Mouse (Mus musculus) large intestine, adult 2 months (tissue): ENCODE data around the gene Plod1. TPM values are rescaled to one million over a fixed set of nuclear protein-coding genes. Genes with fewer than 3 reads are reported as not detected.

Source experiments
- DNase-seq: peaks from one replicate; pipeline ENCODE4 v3.0.0-alpha.2; 2012; ENCODE audit warnings: low read depth, low spot score
- WGBS: fragments of 180-500 bp; shearing (Covaris S2); methylation state at CpG from one replicate; pipeline ENCODE4 v1.1.7; 2018; 5-methylcytosine and 5-hydroxymethylcytosine counted together
- polyA plus RNA-seq: library from polyadenylated mRNA; depleted of rRNA; stranded (reverse); fragments of >200 nt; gene quantifications from 2 replicates; pipeline ENCODE4 v1.2.3, GENCODE M21; 2012; rRNA removed

The Plod1 gene
- 15.5 and 18.3 TPM in 2 replicates for polyA plus RNA-seq

- WGBS, result under 1% methylated on average over 51 of the region's 51 CpGs
- DNase-seq, result no peak
Observed at GRCm38 (mm10) chr4:147936331-147936954, at the start of gene Plod1. Plod1 (minus strand) TSS chr4:147936767.

- 25% methylated on average over 20 of the region's 20 CpGs for WGBS
- no peak for DNase-seq
Observed at GRCm38 (mm10) chr4:147985205-147986132, 48.9 kb upstream of the Plod1 start, which contains the start of gene Nppb. Nppb (plus strand) TSS chr4:147985788.

GRCm38 (mm10) chr4:147979441-147979860, 42.9 kb upstream of the Plod1 start:
- DNase-seq, result no peak
- WGBS, result 69% methylated on average over 7 of the region's 7 CpGs

GRCm38 (mm10) chr4:147978391-147978790, 41.8 kb upstream of the Plod1 start:
- 88% methylated on average over 6 of the region's 6 CpGs for WGBS
- no peak for DNase-seq

- no peak for DNase-seq
- 70% methylated on average over 4 of the region's 4 CpGs for WGBS
Observed at GRCm38 (mm10) chr4:147977726-147978125, 41.2 kb upstream of the Plod1 start.

GRCm38 (mm10) chr4:147976237-147976636, 39.7 kb upstream of the Plod1 start:
- 73% methylated on average over 3 of the region's 3 CpGs for WGBS
- DNase-seq, result no peak

- no peak for DNase-seq
- 46% methylated on average over 9 of the region's 9 CpGs for WGBS
Observed at GRCm38 (mm10) chr4:147969337-147969736, 32.8 kb upstream of the Plod1 start.

GRCm38 (mm10) chr4:147968816-147969215, 32.2 kb upstream of the Plod1 start:
- WGBS, result 78% methylated on average over 2 of the region's 2 CpGs

GRCm38 (mm10) chr4:147965712-147966111, 29.1 kb upstream of the Plod1 start:
- DNase-seq, result no peak
- WGBS, result 63% methylated on average over 7 of the region's 7 CpGs

More at GRCm38 (mm10) chr4:147968816-147969215, 32.2 kb upstream of the Plod1 start:
- DNase-seq, result no peak

GRCm38 (mm10) chr4:147963623-147964022, 27.1 kb upstream of the Plod1 start:
- WGBS, result 87% methylated on average over 15 of the region's 15 CpGs
- DNase-seq, result no peak

GRCm38 (mm10) chr4:147962781-147963180, 26.2 kb upstream of the Plod1 start:
- 47% methylated on average over 6 of the region's 6 CpGs for WGBS
- no peak for DNase-seq

GRCm38 (mm10) chr4:147959881-147960831, 23.6 kb upstream of the Plod1 start:
- 36% methylated on average over 6 of the region's 6 CpGs for WGBS
- DNase-seq, result no peak

GRCm38 (mm10) chr4:147957141-147957540, 20.6 kb upstream of the Plod1 start:
- 45% methylated on average over 11 of the region's 11 CpGs for WGBS
- no peak for DNase-seq

GRCm38 (mm10) chr4:147953590-147953989, 17.0 kb upstream of the Plod1 start:
- DNase-seq, result no peak
- 3% methylated on average over 4 of the region's 4 CpGs for WGBS

GRCm38 (mm10) chr4:147947511-147947910, 10.9 kb upstream of the Plod1 start:
- DNase-seq, result no peak
- WGBS, result 27% methylated on average over 2 of the region's 2 CpGs

GRCm38 (mm10) chr4:147943005-147943404, 6.4 kb upstream of the Plod1 start:
- 58% methylated on average over 1 of the region's 1 CpGs for WGBS
- no peak for DNase-seq

- 3% methylated on average over 86 of the region's 88 CpGs for WGBS
- no peak for DNase-seq
Observed at GRCm38 (mm10) chr4:147941045-147942020, 4.8 kb upstream of the Plod1 start.

- peak; percentile 75 for DNase-seq
- WGBS, result 1% methylated on average over 35 of the region's 35 CpGs
Observed at GRCm38 (mm10) chr4:147940576-147941044, 4.0 kb upstream of the Plod1 start, which contains the start of gene 2510039O18Rik. 2510039O18Rik (plus strand) TSS chr4:147940895.
